ENCODE assay signal across 8 mouse cellular contexts in genomic region chr3:60472681-60473177, GRCm38 (mm10). TPM values are rescaled to one million over a fixed set of nuclear protein-coding genes. Genes with fewer than 3 reads are reported as not detected.
A peak's percentile ranks its signal among the peaks of the same experiment; 100 is the strongest.
DNase-seq lines count a peak whose midpoint lies in the region; ATAC-seq and TF ChIP-seq lines count a peak whose summit lies in the region.

Mbnl1 (plus strand) TSS chr3:60472830.

- no peak within 1 kb of the TSS for H3K9ac ChIP-seq in liver, adult 2 months (ENCODE audit: low read depth, low read length)
- H3K9ac ChIP-seq in intestine, embryonic 16.5 days (ENCODE audit: low read depth, low read length) = no peak within 1 kb of the TSS

- H3K79me2 ChIP-seq in liver, adult 2 months (ENCODE audit: control insufficient read depth, insufficient read depth, low read length) = no peaks in the 10 kb centered on the region

- 70% methylated on average over 5 of the region's 5 CpGs for WGBS in liver, adult 2 months
- WGBS in intestine, embryonic 16.5 days = 54% methylated on average over 5 of the region's 5 CpGs

- TF ChIP-seq POLR2A in liver, adult 2 months (IDR thresholded peaks at IDR 0.05; ENCODE audit: extremely low read depth, insufficient read depth, low read length) = no peak

- H3K27ac ChIP-seq in liver, adult 2 months (replicated peaks; ENCODE audit: insufficient read depth, low read depth, low read length) = no peak within 1 kb of the TSS
- H3K27ac ChIP-seq in brown adipose tissue, adult 24 weeks (replicated peaks; ENCODE audit: low read depth, low read length) = no peak within 1 kb of the TSS
- no peak within 1 kb of the TSS for H3K27ac ChIP-seq in intestine, embryonic 16.5 days (ENCODE audit: low read length)

- H3K4me3 ChIP-seq in liver, adult 2 months (ENCODE audit: insufficient read depth, low read depth, low read length) = peak within 1 kb of the TSS; percentile 20; the same call in 1 of the 2 replicates
- no peak within 1 kb of the TSS for H3K4me3 ChIP-seq in brown adipose tissue, adult 24 weeks (ENCODE audit: insufficient read depth, low read depth, low read length)
- H3K4me3 ChIP-seq in intestine, embryonic 16.5 days (ENCODE audit: low read length) = no peak within 1 kb of the TSS
- peak within 1 kb of the TSS; percentile 90 for H3K4me3 ChIP-seq in megakaryocyte, embryonic 14.5 days (replicated peaks)

- DNase-seq in liver, adult 2 months (ENCODE audit: extremely low read depth, low read depth, low spot score) = peak; percentile 21
- DNase-seq in liver = no peak
- DNase-seq in gastrocnemius, postnatal 4 days (ENCODE audit: low spot score in 2 of 2) = no peak
- DNase-seq in embryo, embryonic 9.5 days (ENCODE audit: extremely low spot score) = no peak
- DNase-seq in ovary, postnatal 10 days (ENCODE audit: low spot score) = no peak

- H3K4me1 ChIP-seq in liver, adult 2 months (ENCODE audit: control insufficient read depth, insufficient read depth, low read length) = no peaks in the 10 kb centered on the region
- peaks cover 3% of the 10 kb centered on the region; the same call in 1 of the 2 replicates for H3K4me1 ChIP-seq in brown adipose tissue, adult 24 weeks (ENCODE audit: control insufficient read depth, insufficient read depth, insufficient read length, low read length)
- no peaks in the 10 kb centered on the region for H3K4me1 ChIP-seq in intestine, embryonic 16.5 days (ENCODE audit: control insufficient read depth, insufficient read depth, low read length)
- peaks cover 46% of the 10 kb centered on the region for H3K4me1 ChIP-seq in megakaryocyte, embryonic 14.5 days

- H3K36me3 ChIP-seq in liver, adult 2 months (ENCODE audit: control insufficient read depth, insufficient read depth, low read length) = no peaks in the 10 kb centered on the region
- no peaks in the 10 kb centered on the region for H3K36me3 ChIP-seq in intestine, embryonic 16.5 days (ENCODE audit: control insufficient read depth, insufficient read depth, low read length)
- H3K36me3 ChIP-seq in megakaryocyte, embryonic 14.5 days (replicated peaks; ENCODE audit: low read length) = peaks cover 2% of the 10 kb centered on the region

- H3K4me2 ChIP-seq in intestine, embryonic 16.5 days (ENCODE audit: low read depth, low read length) = no peak within 1 kb of the TSS

- H3K27me3 ChIP-seq in liver, adult 2 months (ENCODE audit: control insufficient read depth, insufficient read depth, low read length) = no peaks in the 10 kb centered on the region
- H3K27me3 ChIP-seq in intestine, embryonic 16.5 days (replicated peaks; ENCODE audit: control insufficient read depth, insufficient read depth, low read length) = no peaks in the 10 kb centered on the region
- H3K27me3 ChIP-seq in megakaryocyte, embryonic 14.5 days (replicated peaks) = no peaks in the 10 kb centered on the region

- no peak for TF ChIP-seq CTCF in liver, adult 2 months (IDR thresholded peaks at IDR 0.05; ENCODE audit: low read depth, low read length)

- H3K9me3 ChIP-seq in intestine, embryonic 16.5 days (ENCODE audit: control insufficient read depth, low read length) = no peaks in the 10 kb centered on the region
- H3K9me3 ChIP-seq in megakaryocyte, embryonic 14.5 days = no peaks in the 10 kb centered on the region

- no peak for ATAC-seq in intestine, embryonic 16.5 days

RNA-seq across cellular contexts. Expression of gene Mbnl1, which starts in this region (rescaled TPM):
- total RNA-seq in liver, adult 2 months (2014; rRNA removed) = 107 and 111 TPM in 2 replicates
- polyA plus RNA-seq in liver, adult 2 months (2012; rRNA removed) = 22.6 and 27.3 TPM in 2 replicates
- 127 and 136 TPM in 2 replicates for polyA plus RNA-seq in brown adipose tissue, adult 24 weeks (2012; ENCODE audit: insufficient read depth, insufficient read length, missing spikeins)
- 100 to 1,000 TPM; 185 to 190 TPM for total RNA-seq in gastrocnemius, postnatal 4 days (2021)
- polyA plus RNA-seq in intestine, embryonic 16.5 days (2015; fragmentation: Nextera tagmentation; extraction: Ambion mirVana) = 94.3 and 98.2 TPM in 2 replicates
- polyA plus RNA-seq in megakaryocyte, embryonic 14.5 days (2012; ENCODE audit: insufficient read depth, low replicate concordance) = 20.3 and 35.3 TPM in 2 replicates

Comparison
In these comparisons a context has a peak if more than half of its experiments do, and no peak if none do; other contexts are left out.
1. H3K4me3 ChIP-seq: peak in liver, adult 2 months (single experiment) and megakaryocyte, embryonic 14.5 days (single experiment); none in brown adipose tissue, adult 24 weeks (single experiment) and intestine, embryonic 16.5 days (single experiment).